Mouse (Mus musculus) ES-Bruce4 (cell line): ENCODE measurements around the gene Tnfsf15.

Experiments
- CTCF ChIP-seq: IDR thresholded peaks from one replicate; pipeline ENCODE4 v1.8.1; 2011; ENCODE audit warnings: low read depth, low read length
- EP300 ChIP-seq: IDR thresholded peaks from 2 replicates; pipeline ENCODE4 v1.6.1; 2011; ENCODE audit warnings: low read depth, low read length; ENCODE audit not compliant: insufficient read depth

DNA sequence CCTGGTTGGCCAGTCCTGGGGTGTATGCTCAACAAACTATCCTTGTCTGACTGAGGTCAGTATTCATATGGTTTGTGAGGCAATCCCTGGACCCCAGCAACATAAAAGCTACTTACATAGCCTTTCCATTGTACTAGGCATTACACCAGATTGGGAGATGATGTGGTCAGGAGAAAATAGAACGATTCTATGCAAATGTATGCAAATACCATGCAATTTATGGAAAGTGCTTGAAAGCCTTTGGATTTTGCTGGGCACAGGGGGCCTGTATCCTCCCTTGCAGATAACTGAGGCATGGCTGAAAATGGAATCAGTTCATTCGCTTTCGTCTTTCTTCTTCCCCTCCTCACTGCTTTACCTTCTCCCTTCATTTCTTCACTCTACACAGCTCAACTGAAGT lies 63.4 kb downstream of the Tnfsf15 start:
- no peak for TF ChIP-seq CTCF
- TF ChIP-seq EP300, result no peak
